Mouse (Mus musculus) heart, postnatal 4 days (tissue): ENCODE results near the gene Mindy4. TPM values are rescaled to one million over a fixed set of nuclear protein-coding genes. Genes with fewer than 3 reads are reported as not detected.
"Not testable (repeated sequence)": the region's sequence is repeated elsewhere in the genome, so short reads cannot be mapped to it uniquely, and the experiment has no call there.

Experiments
- DNase-seq: peaks from one replicate; pipeline ENCODE4 v3.0.0; 2021
- total RNA-seq, 2 experiments: library from RNA; stranded (reverse); gene quantifications; 2 replicates each; pipeline ENCODE4 v1.2.3; 2021

Gene Mindy4
- 1 to 10 TPM; 4.0 to 4.6 TPM for total RNA-seq

DNA sequence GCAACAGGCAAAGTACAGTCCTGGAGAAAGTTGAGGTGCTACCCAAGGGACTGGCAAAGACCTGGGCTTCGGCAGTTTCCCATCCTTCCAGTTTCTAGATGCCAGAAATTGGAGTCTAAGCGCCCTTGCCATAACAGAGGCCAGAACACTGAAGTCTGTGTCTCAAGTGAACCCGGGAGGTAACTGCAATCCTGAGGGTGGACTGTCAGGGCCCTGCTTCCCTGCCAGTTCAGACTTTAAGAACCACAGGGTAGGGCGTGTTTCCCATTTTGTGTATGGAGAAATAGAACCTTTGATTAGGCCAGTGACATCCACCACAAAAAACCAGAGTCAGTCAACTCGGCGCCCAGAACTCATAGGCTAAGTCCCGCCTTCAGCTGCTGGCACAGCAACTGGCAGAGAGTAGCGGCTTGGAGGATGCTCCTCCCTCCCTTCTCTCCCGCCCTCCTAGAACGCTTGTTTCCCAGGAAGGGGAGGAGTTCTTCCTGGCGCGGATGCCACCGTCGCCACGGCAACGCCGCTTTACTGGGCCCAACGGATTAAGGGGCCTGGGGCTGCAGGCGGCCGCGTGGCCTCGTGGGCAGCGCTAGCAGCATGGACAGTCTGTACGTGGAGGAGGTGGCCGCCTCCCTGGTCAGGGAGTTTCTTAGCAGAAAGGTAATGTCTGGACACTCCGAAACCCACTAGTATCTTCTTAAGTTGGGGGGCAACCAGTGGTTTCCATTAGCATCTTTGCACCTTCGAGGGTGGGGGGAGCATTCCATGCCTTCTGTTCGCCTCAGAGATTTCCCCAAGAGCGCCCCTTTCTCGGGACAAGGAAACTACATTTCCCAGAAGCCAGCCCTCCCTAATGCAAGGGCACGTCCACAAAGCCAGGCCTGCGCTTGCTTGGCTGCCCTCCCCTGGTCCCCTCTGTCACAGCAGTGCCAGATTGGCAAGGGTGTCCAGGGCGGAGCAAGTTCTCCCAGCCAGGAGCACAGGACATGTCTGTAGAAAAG, at the start of gene Mindy4:
TSS of gene Mindy4 (plus strand) at position 471 of the 998 bp plus-strand sequence.
- peak; percentile 90 for DNase-seq

DNA sequence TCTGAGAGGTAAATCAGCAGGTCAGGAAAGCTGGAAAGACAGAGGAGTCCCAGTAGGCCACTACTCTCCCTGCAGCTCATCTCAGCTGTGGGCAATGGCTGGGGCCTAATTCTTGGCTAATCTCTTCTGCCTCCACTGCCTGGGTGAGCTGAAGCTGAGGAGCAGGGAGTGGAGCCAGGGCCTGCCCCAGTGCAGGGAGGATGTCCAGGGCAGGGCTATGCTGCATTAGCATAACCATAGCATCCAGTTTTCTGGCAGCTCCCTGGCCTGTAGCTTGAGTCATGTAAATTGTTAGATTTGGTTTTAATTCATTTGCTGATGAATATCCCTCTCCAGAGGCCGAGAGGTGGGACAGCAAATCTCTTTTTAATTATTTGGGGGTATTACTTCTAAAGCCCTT, 43.9 kb upstream of the Mindy4 start:
- DNase-seq: no peak

DNA sequence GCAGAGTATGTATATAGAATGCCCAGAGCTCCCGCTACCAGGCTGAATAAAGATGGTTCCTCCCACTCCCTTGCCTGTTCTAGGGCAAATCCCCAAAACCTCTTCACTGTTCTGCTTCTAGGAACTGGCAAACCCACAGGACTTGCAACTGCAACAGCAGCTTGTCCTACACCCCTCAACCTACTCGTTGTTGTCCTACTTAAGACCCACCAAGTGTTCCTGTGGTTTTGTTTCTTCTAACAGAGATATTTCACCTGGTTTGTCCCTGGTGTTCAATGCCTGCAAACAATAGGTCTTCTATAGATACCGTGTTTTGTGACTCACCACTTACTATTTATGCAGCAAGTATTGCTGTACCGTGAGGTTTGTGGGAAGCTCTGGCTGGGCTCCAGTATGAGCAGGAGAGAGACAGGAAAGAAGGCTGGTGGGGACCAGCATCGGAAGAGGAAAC, 41.8 kb upstream of the Mindy4 start:
- DNase-seq: no peak

DNA sequence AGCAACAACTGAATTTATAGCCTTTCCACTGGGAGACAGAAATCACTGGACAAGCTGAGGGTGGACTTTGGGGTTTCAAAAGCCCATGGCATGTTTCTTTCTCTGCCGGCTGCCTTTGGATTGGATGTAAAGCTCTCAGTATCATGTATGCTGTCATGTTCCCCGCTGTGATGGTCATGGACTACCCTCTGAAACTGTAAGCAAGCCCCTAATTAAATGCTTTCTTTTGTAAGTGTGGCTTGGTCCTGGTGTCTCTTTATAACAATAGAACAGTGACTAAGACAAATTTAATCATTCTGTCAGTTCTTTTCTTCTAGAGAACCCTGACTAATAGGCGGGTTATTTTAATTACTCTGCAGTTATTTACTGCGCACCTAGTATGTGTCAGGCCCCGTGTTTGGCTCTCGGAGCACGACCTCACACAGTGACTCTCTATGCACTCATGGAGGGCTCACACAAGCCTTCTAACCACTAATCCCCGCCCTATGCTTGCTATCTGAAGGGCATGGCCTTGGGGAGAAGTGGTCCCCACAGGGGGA, 40.1 kb upstream of the Mindy4 start:
- DNase-seq: no peak

DNA sequence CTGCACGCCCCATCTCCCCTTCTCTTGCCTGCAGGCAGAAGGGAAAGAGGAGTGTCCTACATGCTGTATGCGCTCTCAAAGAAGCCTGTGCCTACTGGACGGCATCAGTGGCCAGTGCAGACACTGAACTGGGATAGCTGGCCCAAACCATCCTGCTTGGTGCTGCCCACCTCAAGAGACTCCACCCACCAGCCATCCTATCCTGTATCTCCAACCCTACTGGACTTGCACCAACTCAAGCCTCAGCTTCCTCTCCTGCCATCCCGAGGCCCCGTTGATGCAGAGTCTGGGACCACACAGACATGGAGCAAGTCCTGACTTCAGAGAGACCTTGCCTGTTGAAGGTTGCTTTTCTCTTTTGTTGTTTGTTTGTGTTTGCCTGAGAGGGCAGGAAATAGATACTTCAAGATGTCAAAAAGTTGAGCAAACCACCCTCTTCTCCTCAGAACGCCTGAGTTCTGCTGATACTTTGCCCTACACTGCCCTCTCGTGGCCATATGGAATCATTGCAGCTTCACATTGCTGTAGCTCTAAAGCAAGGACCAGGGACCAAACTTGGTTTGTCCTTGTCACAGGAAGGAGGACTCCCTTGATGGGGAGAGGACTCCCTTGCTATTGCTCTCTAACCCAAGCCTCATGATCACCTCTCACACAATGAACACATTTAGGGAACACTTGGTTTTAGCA, 36.3 kb upstream of the Mindy4 start:
- DNase-seq: peak; percentile 79

DNA sequence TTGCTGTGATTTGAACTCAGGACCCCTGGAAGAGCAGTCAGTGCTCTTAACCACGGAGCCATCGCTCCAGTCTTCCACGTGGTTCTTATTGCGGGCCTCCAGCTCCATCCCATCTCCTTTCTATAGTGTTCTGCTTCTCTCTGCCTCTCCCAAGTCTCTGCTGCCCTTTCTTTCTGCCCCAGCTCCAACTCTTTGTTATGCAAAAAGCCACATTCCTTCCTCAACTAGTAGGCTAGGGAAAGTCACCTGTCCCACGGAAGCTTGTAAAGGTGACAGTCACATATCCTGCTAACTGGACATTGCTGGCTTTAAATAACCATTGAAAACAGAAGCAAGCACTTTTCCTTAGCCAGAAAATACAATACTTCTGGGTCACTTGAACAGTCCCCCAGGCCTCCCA, 33.4 kb upstream of the Mindy4 start:
- no peak for DNase-seq

DNA sequence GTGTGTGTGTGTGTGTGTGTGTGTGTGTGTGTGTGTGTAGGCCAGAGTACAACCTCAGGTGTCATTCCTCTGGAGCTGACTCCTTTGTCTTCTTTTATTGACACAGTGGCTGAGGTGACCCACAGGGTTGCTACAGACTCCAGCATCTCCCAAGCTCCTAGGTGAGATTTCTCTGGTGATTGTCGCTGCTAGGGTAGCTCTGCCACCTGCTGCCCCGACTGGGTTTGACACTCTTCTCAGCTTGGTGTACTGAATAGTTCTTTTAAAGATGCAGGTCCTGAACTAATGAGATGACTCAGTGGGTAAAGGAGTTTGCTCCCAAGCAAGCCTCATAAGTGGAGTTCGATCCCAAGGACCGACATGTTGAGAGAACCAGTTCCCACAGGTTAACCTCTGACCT, 31.5 kb upstream of the Mindy4 start:
- DNase-seq: no peak

DNA sequence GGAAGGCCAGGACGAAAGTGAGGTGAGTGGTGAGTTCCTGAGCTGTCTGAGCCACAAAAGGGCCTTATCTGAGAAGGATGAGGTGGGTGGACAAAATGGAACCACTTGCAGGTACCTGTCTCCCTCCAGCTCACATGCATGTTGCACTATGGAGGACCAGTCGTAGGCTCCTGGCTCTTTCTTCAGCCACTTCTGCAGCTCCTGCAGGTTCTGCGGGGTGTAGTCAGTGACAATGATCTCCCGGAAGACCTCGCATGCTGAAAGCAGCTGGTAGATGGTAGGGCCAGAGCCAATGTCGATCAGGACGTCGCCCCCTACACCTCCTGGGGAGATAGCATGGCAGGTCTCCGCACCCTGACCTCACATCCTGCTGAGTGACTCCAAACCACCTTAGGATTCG, 30.0 kb upstream of the Mindy4 start:
- no peak for DNase-seq

DNA sequence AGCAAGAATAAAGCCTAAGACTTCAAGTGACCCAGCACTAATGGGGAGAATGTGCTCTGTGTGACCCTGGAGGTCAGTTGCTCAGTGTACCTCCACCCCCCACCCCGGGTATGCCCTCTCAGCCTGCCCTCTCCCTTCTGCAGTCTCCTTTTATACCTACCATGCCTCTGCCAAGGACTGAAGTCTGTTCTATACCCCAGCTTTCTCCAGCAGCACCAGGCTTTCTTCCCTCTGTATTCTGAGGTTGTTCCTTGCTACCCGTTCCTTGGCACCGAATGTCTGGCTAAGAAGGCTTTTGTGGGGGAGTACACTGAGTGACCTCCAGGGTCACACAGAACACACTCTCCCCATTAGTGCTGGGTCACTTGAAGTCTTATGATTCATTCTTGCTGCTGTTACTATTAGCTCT, 29.2 kb upstream of the Mindy4 start:
- no peak for DNase-seq

DNA sequence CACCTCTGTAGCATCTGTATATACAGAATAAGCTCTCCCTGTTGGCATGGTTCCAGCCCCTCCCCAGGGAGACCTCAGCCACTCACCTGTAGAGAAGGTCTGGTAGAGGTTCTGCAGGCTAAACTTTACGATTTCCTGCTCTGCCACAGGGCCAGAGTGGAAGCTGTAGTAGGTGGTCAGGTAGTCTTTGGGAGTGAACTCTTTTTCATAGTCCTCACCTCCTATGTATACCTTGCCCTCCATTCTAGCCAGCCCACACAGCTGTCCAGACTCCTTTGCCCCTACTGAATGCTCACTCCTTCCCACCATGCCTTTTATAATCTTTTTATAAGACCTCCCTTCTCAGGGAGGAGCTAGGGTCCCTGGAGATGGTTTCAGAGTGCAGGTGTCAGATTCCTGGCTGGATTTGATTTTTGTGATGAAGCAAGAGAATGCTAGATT, 28.4 kb upstream of the Mindy4 start, which contains the start of gene Inmt:
TSS of gene Inmt (minus strand) at position 303 of the 441 bp plus-strand sequence.
- DNase-seq: no peak

DNA sequence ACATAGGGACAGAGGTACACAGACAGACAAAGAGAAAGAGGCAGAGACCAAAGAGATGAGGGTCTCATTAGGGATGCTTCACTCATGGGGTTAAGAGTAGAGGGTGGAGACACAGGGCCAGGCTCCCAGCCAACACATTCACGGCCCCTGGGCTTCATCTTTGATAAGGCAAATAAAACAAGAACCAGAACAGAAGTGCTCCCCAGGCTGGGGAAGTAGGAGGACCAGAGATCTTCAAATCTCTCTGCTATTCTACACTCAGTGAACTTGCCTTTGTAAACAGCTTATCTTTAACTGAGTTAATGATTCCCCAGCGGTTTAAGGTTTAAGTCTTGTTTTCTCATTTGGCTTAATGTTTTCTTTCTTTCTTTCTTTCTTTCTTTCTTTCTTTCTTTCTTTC, 27.7 kb upstream of the Mindy4 start:
- DNase-seq: no peak

DNA sequence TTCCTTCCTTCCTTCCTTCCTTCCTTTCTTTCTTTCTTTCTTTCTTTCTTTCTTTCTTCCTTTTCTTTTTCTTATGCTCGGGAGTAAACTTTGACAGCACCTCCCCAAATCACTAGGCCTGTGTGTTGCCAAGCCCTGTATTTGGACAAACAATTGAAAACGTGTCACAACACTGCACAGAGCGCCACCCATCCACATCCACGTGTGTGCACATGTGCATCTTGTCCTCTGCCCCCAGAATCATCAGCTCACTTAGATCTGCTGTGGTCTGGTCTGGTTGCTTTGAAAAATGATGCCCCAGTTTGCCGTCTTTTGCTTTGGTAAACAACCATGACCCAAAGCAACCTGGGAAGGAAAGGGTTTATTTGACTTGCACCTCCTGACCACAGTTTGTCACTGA, 27.3 kb upstream of the Mindy4 start:
- no peak for DNase-seq

DNA sequence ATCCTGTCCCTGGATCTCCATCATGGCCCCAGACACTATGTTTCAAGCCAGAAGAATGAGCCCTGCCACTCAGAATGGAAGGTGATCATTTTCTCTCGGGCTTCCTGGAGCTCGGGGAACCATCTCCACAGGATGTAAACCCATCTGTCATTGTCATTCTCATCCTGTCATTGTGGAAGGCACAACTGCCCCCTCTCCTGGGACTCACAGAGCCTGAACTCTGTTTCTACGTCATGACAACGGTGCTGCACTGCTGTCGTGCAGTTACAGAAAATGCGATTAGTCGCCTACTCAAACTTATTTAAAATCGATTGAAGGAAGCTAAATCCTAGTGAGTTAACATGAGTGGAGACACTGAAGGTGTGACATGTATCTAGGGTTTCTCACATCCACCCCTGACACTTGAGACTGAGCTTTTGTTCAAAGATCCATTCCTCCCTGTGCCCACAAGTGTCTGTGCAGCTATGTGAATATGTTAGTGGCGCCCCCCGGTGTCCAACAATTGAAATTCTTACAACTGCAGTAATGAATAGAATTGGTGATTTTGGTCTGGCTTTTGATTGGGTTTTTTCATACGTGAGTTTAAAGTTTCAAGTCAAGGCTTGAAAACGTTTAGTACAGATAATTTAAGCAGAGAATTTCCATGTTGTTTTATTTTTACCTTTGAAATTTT, 26.0 kb upstream of the Mindy4 start:
- DNase-seq: peak; percentile 24

DNA sequence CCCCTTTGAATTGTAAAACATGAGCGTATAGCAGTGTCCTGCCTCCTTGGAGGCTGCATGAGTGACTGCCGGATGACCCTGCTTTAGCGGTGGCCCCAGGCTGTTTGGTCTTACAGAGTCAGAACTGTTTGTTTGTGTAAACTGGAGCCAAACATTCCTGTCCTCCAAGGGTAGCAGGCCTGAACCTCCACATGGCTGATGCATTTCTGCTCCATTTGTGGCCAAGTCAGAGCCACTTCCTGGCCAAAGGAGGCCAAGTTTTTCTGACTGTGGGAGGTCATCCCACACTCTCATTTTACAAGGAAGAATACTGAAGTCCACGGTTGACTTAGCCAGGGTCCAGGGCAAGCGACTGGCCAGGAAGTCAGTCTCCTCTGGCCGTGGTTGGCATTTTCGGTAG, 23.6 kb upstream of the Mindy4 start:
- DNase-seq: no peak

DNA sequence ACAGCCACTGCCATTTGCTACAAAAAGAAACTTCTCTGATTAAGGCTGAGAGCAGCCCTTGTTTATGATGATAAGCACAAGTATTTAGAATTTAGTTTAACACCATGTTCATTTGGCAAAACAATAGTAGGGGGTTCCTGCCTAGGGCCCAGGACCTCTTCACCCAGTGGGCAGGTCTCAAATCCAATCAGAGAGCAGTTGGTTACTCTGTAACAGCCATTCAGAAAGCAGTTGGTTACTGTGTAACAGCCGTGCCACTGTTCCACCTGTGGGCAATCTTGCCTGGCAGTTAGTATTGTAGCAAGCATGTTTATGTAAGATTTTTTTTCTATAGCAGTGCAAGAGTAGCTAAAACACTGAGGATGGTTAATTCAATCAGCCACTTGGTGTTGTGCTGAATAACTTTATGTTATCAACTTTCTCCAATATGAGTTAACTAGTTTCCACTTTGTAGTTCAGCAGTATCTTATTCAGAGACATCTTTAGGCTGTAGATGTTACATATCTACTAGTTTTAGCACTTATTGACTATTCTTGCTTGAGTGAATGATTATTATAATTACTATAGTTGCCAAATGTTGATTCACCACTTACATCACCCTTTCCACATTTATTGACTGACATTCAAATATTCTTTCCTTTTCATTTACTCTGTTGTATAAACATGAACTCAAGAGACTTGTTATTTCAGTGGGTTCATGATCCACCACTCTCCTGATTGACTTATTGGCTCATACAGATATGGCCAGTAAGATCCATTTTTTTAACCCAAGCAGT, 20.3 kb upstream of the Mindy4 start:
- no peak for DNase-seq

DNA sequence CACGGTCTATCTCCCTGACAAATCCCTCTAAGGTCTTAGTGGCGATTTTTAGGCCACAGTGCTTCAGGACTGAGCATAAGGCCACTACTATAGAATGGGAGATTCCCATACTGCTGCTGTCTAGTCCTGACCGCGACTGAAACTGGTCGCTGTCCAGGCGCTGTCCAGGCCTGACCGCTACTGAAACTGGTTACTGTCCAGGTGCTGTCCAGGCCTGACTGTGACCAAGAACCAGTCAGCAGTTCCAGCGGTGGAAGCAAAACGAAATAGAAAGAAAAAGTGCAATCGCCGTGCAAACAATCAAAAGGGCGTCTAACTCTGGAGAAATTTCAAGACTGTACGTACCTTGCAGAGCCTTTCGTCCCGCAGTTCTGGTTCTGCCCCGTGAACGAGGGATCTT, 15.4 kb upstream of the Mindy4 start:
- not testable (repeated sequence) for DNase-seq

DNA sequence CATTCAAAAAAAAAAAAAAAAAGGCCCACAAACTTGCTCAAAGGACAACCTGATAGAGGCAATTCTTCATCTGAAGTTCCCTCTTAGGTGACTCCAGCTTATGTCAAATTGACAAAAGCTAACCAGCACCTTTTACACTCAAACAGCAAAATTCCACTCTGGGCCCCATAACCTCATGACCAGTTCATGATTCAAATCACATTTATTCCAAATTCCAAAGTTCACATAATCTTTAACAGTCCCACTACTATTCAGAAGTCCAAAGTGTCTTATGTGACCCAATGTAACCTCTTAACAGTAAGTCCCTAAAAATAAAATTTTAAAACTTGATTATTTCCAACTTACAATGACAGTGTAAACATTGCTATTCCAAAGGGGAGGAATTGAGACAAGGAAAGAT, 13.8 kb upstream of the Mindy4 start:
- no peak for DNase-seq

DNA sequence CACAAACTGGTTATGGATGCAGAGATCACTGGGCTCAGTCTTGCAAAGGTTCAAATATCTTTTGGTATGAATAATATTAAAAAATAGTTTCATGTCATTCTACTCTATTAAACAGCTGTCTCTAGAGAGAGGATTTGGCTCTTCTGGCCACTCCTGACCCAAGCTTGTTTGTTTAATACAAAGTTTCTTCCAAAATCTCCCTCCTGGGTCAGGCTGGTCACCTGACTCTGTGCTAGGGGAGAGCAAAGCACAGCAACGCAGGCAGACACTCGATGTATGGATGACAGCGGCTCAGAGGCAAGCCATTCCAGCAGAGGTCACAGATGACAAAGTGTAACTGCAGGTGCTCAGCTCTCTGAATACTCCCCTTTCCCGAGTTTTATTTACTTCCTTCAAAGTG, 11.6 kb upstream of the Mindy4 start:
- DNase-seq: no peak

DNA sequence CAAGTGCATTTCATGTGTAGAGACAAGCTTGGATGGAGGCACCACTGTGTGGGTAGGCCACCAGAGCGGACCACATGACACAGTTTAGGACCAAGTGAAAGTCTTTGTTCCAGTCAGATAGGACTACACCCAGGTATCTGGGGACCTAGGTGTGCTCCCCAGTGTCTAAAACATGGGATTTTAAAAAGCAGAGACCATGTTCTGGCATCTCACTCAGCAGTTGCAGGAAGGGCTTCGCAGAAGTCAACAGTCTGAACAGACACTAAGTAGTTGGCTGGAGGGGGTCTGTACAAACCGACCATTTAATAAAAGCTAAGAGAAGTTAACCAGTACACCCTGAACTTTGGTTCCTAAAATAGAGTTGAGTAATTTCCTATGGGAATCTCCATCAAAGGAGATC, 10.0 kb upstream of the Mindy4 start:
- DNase-seq: no peak

DNA sequence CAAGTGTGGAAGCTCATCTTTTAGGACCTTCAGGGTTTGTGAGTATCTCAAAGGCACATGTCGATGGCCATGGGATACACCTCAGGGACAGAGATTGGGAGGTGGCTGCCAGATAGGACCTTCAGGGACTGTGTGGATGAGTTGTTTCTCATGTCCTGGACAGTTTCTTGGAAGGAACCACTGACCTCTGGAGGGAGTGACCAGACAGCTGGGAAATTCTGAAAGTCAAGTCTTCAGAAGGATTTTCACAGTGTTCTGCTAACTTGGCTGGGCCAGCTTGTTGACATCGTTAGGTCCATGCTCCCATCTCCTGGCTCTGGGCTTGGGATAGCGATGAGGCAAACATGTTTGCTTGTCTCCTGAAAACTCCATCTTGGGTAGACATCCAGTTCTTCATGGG, 4.1 kb upstream of the Mindy4 start:
- no peak for DNase-seq

DNA sequence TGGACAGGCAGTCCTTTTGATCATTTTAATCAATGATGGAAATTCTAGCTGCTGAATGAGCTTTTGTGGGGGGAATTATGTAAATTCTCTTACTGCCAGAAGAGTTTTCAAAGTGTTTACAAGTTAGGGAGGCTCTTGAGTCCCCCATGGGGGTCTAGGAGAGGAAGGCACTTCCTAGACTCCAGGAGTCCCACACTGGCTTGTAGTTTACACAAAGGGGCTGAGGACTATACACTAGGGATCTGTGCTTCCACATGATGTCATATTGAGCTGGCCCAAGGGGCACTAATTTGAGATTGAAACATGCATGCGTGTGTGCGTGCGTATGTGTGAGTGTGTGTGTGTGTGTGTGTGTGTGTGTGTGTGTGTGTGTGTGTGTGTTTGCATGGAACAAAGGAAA, 748 bp downstream of the Mindy4 start:
- DNase-seq: no peak

DNA sequence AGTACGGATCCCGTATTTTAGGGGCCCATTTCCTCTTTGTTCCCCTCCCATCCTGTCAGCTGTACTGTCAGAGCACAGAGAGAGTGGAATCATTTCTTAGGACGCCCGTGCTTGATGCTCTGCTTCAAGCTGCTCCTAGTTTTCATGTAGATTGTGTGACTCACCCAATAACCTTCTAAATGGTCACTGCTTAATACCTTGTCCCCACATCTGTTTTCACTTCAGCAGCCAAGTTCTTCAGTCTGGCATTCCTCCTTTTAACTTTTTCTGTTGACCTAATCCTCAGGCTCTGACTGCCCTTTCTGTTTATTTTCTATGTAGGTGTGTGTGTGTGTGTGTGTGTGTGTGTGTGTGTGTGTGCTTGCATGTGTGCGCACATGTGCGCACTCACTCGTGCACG, 4.6 kb downstream of the Mindy4 start:
- no peak for DNase-seq
